Mouse (Mus musculus) heart, embryonic 16.5 days (tissue): ENCODE results near the gene Ckmt2. TPM values are rescaled to one million over a fixed set of nuclear protein-coding genes. Genes with fewer than 3 reads are reported as not detected.

Experiments
- ATAC-seq: fragments of 200-750 bp; cut with Nextera tagmentation; replicated peaks from 2 replicates; pipeline ENCODE4 v1.8.0; 2017; ENCODE audit warnings: moderate number of reproducible peaks; ENCODE audit not compliant: insufficient read depth, low FRiP score; ENCODE audit errors: extremely low read depth
- H3K27ac ChIP-seq: fragments of 300-500 bp; sonication (generic); 2 replicates; pipeline ENCODE4 v1.5.1; 2014; ENCODE audit warnings: mild to moderate bottlenecking, low read length, control low read depth, moderate library complexity
- H3K27me3 ChIP-seq: fragments of 300-500 bp; sonication (generic); 2 replicates; pipeline ENCODE4 v1.6.1; 2014; ENCODE audit warnings: low read length, mixed read lengths; ENCODE audit not compliant: control insufficient read depth, insufficient read depth
- H3K36me3 ChIP-seq: fragments of 300-500 bp; sonication (generic); 2 replicates; pipeline ENCODE4 v1.6.1; 2014; ENCODE audit not compliant: control insufficient read depth, insufficient read depth
- H3K4me1 ChIP-seq: fragments of 300-500 bp; sonication (generic); 2 replicates; pipeline ENCODE4 v1.6.1; 2014; ENCODE audit warnings: low read length, mixed read lengths; ENCODE audit not compliant: control insufficient read depth, insufficient read depth
- H3K4me2 ChIP-seq: fragments of 300-500 bp; sonication (generic); 2 replicates; pipeline ENCODE4 v1.6.1; 2014; ENCODE audit warnings: low read depth, mild to moderate bottlenecking, control low read depth, low read length
- H3K4me3 ChIP-seq: fragments of 300-500 bp; sonication (generic); 2 replicates; pipeline ENCODE4 v1.5.1; 2014; ENCODE audit warnings: mild to moderate bottlenecking, control low read depth, low read length
- H3K9ac ChIP-seq: fragments of 300-500 bp; sonication (generic); 2 replicates; pipeline ENCODE4 v1.6.1; 2014; ENCODE audit warnings: low read length, control low read depth
- H3K9me3 ChIP-seq: fragments of 300-500 bp; sonication (generic); replicated peaks from 2 replicates; pipeline ENCODE4 v1.6.1; 2016; ENCODE audit warnings: low read length; ENCODE audit not compliant: control insufficient read depth
- WGBS: fragments of 180-500 bp; shearing (Covaris S2); extraction: QIAGEN DNeasy Blood & Tissue Kit; methylation state at CpG from one replicate; pipeline ENCODE4 v1.1.7; 2014; 5-methylcytosine and 5-hydroxymethylcytosine counted together
- polyA plus RNA-seq: library from polyadenylated mRNA; unstranded; fragments of >200 nt; fragmentation: Nextera tagmentation; extraction: Ambion mirVana; gene quantifications from 2 replicates; pipeline ENCODE4 v1.2.1, GENCODE M21; 2015

Ckmt2 gene
- polyA plus RNA-seq, 1 experiment from 2014 or later = 94.8 TPM

GRCm38 (mm10) chr13:91826066-91826465 is 50.6 kb downstream of the Ckmt2 start:
- H3K27me3 ChIP-seq = no peaks in the 10 kb centered on the region
- H3K9me3 ChIP-seq = no peaks in the 10 kb centered on the region
- no peak overlapping the region for H3K27ac ChIP-seq
- no peak for ATAC-seq
- 70% methylated on average over 2 of the region's 2 CpGs for WGBS
- H3K9ac ChIP-seq = no peak overlapping the region
- H3K36me3 ChIP-seq = no peaks in the 10 kb centered on the region
- no peak overlapping the region for H3K4me2 ChIP-seq
- no peaks in the 10 kb centered on the region for H3K4me1 ChIP-seq
- H3K4me3 ChIP-seq = no peak overlapping the region

GRCm38 (mm10) chr13:91824845-91825550 is 51.7 kb downstream of the Ckmt2 start:
- H3K27ac ChIP-seq = no peak overlapping the region
- no peak overlapping the region for H3K9ac ChIP-seq
- no peaks in the 10 kb centered on the region for H3K4me1 ChIP-seq
- H3K27me3 ChIP-seq = no peaks in the 10 kb centered on the region
- no peak overlapping the region for H3K4me3 ChIP-seq
- no peaks in the 10 kb centered on the region for H3K9me3 ChIP-seq
- WGBS = 68% methylated on average over 4 of the region's 4 CpGs
- H3K36me3 ChIP-seq = no peaks in the 10 kb centered on the region
- no peak overlapping the region for H3K4me2 ChIP-seq
- no peak for ATAC-seq

- H3K9me3 ChIP-seq = no peaks in the 10 kb centered on the region
- WGBS = 64% methylated on average over 6 of the region's 6 CpGs
- H3K4me1 ChIP-seq = no peaks in the 10 kb centered on the region
- H3K27me3 ChIP-seq = no peaks in the 10 kb centered on the region
- no peak overlapping the region for H3K9ac ChIP-seq
- H3K36me3 ChIP-seq = no peaks in the 10 kb centered on the region
- ATAC-seq = no peak
- H3K4me2 ChIP-seq = no peak overlapping the region
- H3K4me3 ChIP-seq = no peak overlapping the region
- H3K27ac ChIP-seq = no peak overlapping the region
Observed at GRCm38 (mm10) chr13:91823735-91824134, 53.0 kb downstream of the Ckmt2 start.

- WGBS = 87% methylated on average over 5 of the region's 5 CpGs
Observed at GRCm38 (mm10) chr13:91814670-91815069, 62.0 kb downstream of the Ckmt2 start.

GRCm38 (mm10) chr13:91809476-91809875 is 67.2 kb downstream of the Ckmt2 start:
- no peak overlapping the region for H3K4me3 ChIP-seq
- ATAC-seq = no peak
- H3K27me3 ChIP-seq = no peaks in the 10 kb centered on the region
- peaks cover 8% of the 10 kb centered on the region for H3K4me1 ChIP-seq
- no peak overlapping the region for H3K4me2 ChIP-seq
- 0 out of 2 replicates have a peak, but pooled peaks cover 8% of the 10 kb centered on the region for H3K9me3 ChIP-seq
- no peak overlapping the region for H3K9ac ChIP-seq
- 31% methylated on average over 2 of the region's 2 CpGs for WGBS
- peaks cover 11% of the 10 kb centered on the region; the same call in 1 of the 2 replicates for H3K36me3 ChIP-seq
- no peak overlapping the region for H3K27ac ChIP-seq

More at GRCm38 (mm10) chr13:91814670-91815069, 62.0 kb downstream of the Ckmt2 start:
- ATAC-seq = no peak
- no peak overlapping the region for H3K4me3 ChIP-seq
- no peak overlapping the region for H3K4me2 ChIP-seq
- no peaks in the 10 kb centered on the region for H3K4me1 ChIP-seq
- H3K9ac ChIP-seq = no peak overlapping the region
- H3K9me3 ChIP-seq = peaks cover 8% of the 10 kb centered on the region; the same call in 1 of the 2 replicates
- no peaks in the 10 kb centered on the region for H3K27me3 ChIP-seq
- no peaks in the 10 kb centered on the region for H3K36me3 ChIP-seq
- no peak overlapping the region for H3K27ac ChIP-seq

- H3K27ac ChIP-seq = peak overlapping the region; percentile 95
- no peak for ATAC-seq
Observed at GRCm38 (mm10) chr13:91807874-91808575, 68.7 kb downstream of the Ckmt2 start.

GRCm38 (mm10) chr13:91807155-91807839 is 69.4 kb downstream of the Ckmt2 start, which contains the start of gene Zcchc9:
TSS of gene Zcchc9 (minus strand) at chr13:91807705.
- Histone ChIP-seq H3K4me1 (peaks cover 8% of the 10 kb centered on the region), H3K27me3 (no peaks in the 10 kb centered on the region), H3K4me3 (peak within 1 kb of the TSS; percentile 74), H3K9ac (peak within 1 kb of the TSS; percentile 91), H3K4me2 (peak within 1 kb of the TSS; percentile 71), H3K27ac (peak within 1 kb of the TSS; percentile 95), H3K9me3 (no peaks in the 10 kb centered on the region), H3K36me3 (peaks cover 14% of the 10 kb centered on the region)
- ATAC-seq = peak; percentile 98
- WGBS = under 1% methylated on average over 50 of the region's 50 CpGs

More at GRCm38 (mm10) chr13:91807874-91808575, 68.7 kb downstream of the Ckmt2 start:
- H3K9ac ChIP-seq = peak overlapping the region; percentile 91
- H3K4me1 ChIP-seq = peaks cover 8% of the 10 kb centered on the region
- 34% methylated on average over 20 of the region's 20 CpGs for WGBS
- peak overlapping the region; percentile 74 for H3K4me3 ChIP-seq
- peaks cover 14% of the 10 kb centered on the region for H3K36me3 ChIP-seq
- no peaks in the 10 kb centered on the region for H3K9me3 ChIP-seq
- H3K27me3 ChIP-seq = no peaks in the 10 kb centered on the region
- peak overlapping the region; percentile 71 for H3K4me2 ChIP-seq
